Mouse (Mus musculus) lung, embryonic 15.5 days (tissue): ENCODE measurements around the gene Traf3ip2. TPM values are rescaled to one million over a fixed set of nuclear protein-coding genes. Genes with fewer than 3 reads are reported as not detected.

ENCODE experiments used
- ATAC-seq: fragments of 200-750 bp; cut with Nextera tagmentation; 2 replicates; pipeline ENCODE4 v1.8.0; 2017; ENCODE audit warnings: moderate number of reproducible peaks, borderline replicate concordance; ENCODE audit not compliant: low FRiP score, low TSS enrichment; ENCODE audit errors: extremely low read depth
- H3K27ac ChIP-seq: fragments of 300-500 bp; sonication (generic); 2 replicates; pipeline ENCODE4 v1.5.1; 2015; ENCODE audit warnings: moderate library complexity, mild to moderate bottlenecking, inconsistent platforms
- H3K27me3 ChIP-seq: fragments of 300-500 bp; sonication (generic); 2 replicates; pipeline ENCODE4 v1.6.1; 2015; ENCODE audit warnings: inconsistent platforms
- H3K36me3 ChIP-seq: fragments of 300-500 bp; sonication (generic); 2 replicates; pipeline ENCODE4 v1.6.1; 2015; ENCODE audit warnings: inconsistent platforms
- H3K4me1 ChIP-seq: fragments of 300-500 bp; sonication (generic); 2 replicates; pipeline ENCODE4 v1.6.1; 2015; ENCODE audit warnings: inconsistent platforms
- H3K4me2 ChIP-seq: fragments of 300-500 bp; sonication (generic); 2 replicates; pipeline ENCODE4 v1.6.1; 2015; ENCODE audit warnings: inconsistent platforms, mild to moderate bottlenecking, moderate library complexity
- H3K4me3 ChIP-seq: fragments of 300-500 bp; sonication (generic); 2 replicates; pipeline ENCODE4 v1.5.1; 2015; ENCODE audit warnings: mild to moderate bottlenecking, inconsistent platforms
- H3K9ac ChIP-seq: fragments of 300-500 bp; sonication (generic); 2 replicates; pipeline ENCODE4 v1.6.1; 2015; ENCODE audit warnings: inconsistent platforms
- H3K9me3 ChIP-seq: fragments of 300-500 bp; sonication (generic); 2 replicates; pipeline ENCODE4 v1.6.1; 2016; ENCODE audit warnings: inconsistent platforms
- WGBS: fragments of 180-500 bp; shearing (Covaris S2); methylation state at CpG from one replicate; pipeline ENCODE4 v1.1.7; 2015; 5-methylcytosine and 5-hydroxymethylcytosine counted together
- polyA plus RNA-seq: library from polyadenylated mRNA; unstranded; fragments of >200 nt; fragmentation: Nextera tagmentation; extraction: Ambion mirVana; gene quantifications from 2 replicates; pipeline ENCODE4 v1.2.1, GENCODE M21; 2015

The Traf3ip2 gene
- polyA plus RNA-seq, 1 experiment from 2014 or later = 33.5 TPM

- H3K9me3 ChIP-seq = no peaks in the 10 kb centered on the region
- no peak overlapping the region for H3K4me2 ChIP-seq
- H3K4me3 ChIP-seq = no peak overlapping the region
- peak overlapping the region; percentile 76; the same call in 1 of the 2 replicates for H3K27ac ChIP-seq
- WGBS = 68% methylated on average over 6 of the region's 6 CpGs
- H3K36me3 ChIP-seq = peaks cover 17% of the 10 kb centered on the region; the same call in 1 of the 2 replicates
- ATAC-seq = no peak
- no peak overlapping the region for H3K9ac ChIP-seq
- peaks cover 54% of the 10 kb centered on the region for H3K4me1 ChIP-seq
- no peaks in the 10 kb centered on the region for H3K27me3 ChIP-seq
These were observed 11.1 kb downstream of the Traf3ip2 start for GRCm38 (mm10) chr10:39623806-39624205.

DNA sequence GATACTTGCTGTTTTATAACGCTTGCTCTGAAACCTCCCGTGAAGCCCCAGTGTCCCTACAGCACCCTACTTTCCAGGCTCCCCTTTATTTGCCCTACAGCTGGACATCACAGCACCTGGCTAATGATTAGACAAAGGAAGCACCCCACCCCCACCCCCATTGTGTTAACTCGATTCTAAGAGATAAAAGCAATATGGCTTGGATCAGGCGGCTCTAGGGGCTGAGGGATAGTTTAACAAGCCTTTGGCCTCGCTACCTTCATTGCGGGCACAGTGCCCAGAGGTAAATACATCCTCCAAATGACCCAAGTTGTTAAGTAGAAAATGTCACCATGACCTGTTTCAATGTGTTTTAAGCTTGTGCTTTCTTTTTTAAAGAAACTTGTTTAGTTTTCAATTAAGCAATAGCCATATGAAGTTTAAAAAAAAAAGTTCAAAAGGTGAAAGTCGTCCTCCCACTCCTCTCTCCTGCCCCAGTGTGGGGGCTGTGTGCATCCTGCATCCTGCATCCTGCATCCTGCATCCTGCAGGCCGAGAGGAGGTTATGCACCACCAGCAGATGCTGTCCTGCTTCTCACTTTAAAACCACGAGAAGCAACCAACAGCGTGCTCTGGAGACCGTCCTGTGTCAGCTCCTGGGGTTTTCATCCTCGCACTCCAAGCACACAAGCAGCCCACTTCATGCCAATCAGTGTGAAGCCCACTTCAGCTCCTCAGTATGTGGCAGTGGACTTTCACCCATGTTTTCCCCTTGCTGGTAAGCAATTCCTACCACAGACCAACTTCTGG is 12.3 kb downstream of the Traf3ip2 start:
- Histone ChIP-seq H3K27me3 (no peaks in the 10 kb centered on the region), H3K27ac (peak overlapping the region; percentile 76), H3K9me3 (no peaks in the 10 kb centered on the region), H3K4me2 (peak overlapping the region; percentile 5), H3K4me1 (peaks cover 60% of the 10 kb centered on the region), H3K9ac (no peak overlapping the region), H3K36me3 (peaks cover 17% of the 10 kb centered on the region; the same call in 1 of the 2 replicates), H3K4me3 (no peak overlapping the region)
- no peak for ATAC-seq
- 32% methylated on average over 12 of the region's 12 CpGs for WGBS

- 51% methylated on average over 11 of the region's 11 CpGs for WGBS
- Histone ChIP-seq H3K27ac (peak overlapping the region; percentile 76), H3K4me1 (peaks cover 65% of the 10 kb centered on the region), H3K9ac (no peak overlapping the region), H3K4me2 (no peak overlapping the region), H3K27me3 (no peaks in the 10 kb centered on the region), H3K4me3 (no peak overlapping the region), H3K9me3 (no peaks in the 10 kb centered on the region), H3K36me3 (peaks cover 17% of the 10 kb centered on the region; the same call in 1 of the 2 replicates)
- ATAC-seq = no peak
These were observed 13.0 kb downstream of the Traf3ip2 start for GRCm38 (mm10) chr10:39625626-39626260.

GRCm38 (mm10) chr10:39626376-39626775 is 13.6 kb downstream of the Traf3ip2 start:
- ATAC-seq = no peak
- Histone ChIP-seq H3K27ac (peak overlapping the region; percentile 76), H3K27me3 (no peaks in the 10 kb centered on the region), H3K4me3 (no peak overlapping the region), H3K4me1 (peaks cover 72% of the 10 kb centered on the region), H3K36me3 (peaks cover 12% of the 10 kb centered on the region; the same call in 1 of the 2 replicates), H3K4me2 (no peak overlapping the region), H3K9me3 (no peaks in the 10 kb centered on the region), H3K9ac (no peak overlapping the region)
- 84% methylated on average over 12 of the region's 12 CpGs for WGBS

DNA sequence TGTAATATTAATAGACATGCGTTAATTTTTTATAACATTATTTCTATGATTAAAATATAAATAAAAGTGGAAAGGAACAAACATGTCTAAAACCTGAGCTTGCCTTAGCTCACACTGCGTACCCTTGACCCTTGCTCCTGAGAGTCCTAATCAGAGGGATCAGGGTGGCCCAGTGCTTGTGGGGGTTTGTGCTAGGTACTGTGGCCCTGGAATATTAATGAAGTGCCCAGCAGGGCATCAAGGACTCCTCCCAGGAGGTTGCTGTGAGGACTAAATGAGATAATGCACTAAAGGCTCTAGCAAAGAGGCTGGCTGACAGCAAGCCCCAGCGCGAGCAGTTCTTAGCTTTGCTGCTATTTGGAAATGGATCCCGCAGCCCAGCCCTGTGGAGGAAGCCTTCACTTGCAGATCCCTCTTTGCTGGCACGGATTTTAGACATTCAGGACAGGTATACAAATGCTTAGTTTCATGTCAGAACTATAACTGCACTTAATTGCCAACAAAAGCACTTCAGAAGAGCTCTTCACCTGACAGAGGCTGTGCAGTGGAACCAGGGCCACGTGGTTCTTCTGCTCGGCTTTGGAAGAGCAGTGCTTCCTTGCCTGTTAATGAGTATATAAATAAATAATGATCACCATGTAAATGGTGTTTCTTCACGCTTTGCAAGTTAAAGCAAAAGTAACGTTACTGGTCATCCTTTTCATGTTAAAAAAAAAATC is 16.2 kb downstream of the Traf3ip2 start:
- peaks cover 12% of the 10 kb centered on the region; the same call in 1 of the 2 replicates for H3K36me3 ChIP-seq
- peak overlapping the region; percentile 90 for H3K27ac ChIP-seq
- H3K4me2 ChIP-seq = no peak overlapping the region
- H3K9ac ChIP-seq = no peak overlapping the region
- H3K4me1 ChIP-seq = peaks cover 66% of the 10 kb centered on the region
- no peak overlapping the region for H3K4me3 ChIP-seq
- ATAC-seq = no peak
- H3K27me3 ChIP-seq = no peaks in the 10 kb centered on the region
- 29% methylated on average over 10 of the region's 10 CpGs for WGBS
- H3K9me3 ChIP-seq = no peaks in the 10 kb centered on the region

DNA sequence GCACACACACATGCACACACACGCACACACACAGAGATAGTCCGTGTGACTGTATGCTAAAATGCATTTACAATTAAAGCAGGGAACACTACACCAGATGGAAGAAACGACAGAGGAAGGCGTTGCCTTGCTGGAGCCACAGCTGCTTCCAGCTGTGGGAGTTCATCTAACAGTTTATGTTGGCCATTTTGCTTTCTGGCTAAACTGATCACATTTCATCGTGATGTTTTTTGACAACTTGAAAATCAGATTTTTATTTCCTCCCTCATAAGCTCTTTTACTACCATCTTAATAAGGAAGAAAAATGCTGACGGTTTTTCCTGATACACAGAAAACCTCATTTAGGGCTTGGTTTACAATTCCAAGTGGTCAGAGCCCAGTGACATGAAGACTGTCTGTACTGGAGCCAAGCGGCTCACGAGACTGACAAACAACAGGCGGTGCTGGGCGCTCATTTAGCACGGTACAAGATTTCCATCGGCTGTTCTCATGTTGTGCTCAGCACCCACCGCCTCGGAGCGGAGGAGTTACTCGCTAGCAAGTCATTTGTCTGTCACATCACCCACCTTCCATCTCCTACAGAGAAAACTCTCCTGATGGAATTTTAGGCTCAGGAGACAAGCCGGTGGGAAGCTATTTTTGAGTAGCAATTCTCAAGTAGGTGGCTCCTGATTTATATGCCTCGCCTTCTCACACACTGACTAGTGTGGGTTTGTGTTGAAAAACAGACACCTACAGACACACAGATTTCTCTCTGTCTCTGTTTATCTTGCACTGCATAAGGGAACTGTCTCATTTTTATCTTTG is 17.2 kb downstream of the Traf3ip2 start:
- 32% methylated on average over 18 of the region's 18 CpGs for WGBS
- H3K27me3 ChIP-seq = no peaks in the 10 kb centered on the region
- peak overlapping the region; percentile 32; the same call in 1 of the 2 replicates for H3K4me2 ChIP-seq
- peak overlapping the region; percentile 90 for H3K27ac ChIP-seq
- H3K9ac ChIP-seq = no peak overlapping the region
- peaks cover 20% of the 10 kb centered on the region; the same call in 1 of the 2 replicates for H3K36me3 ChIP-seq
- ATAC-seq = peak; percentile 93
- no peak overlapping the region for H3K4me3 ChIP-seq
- H3K4me1 ChIP-seq = peaks cover 56% of the 10 kb centered on the region
- no peaks in the 10 kb centered on the region for H3K9me3 ChIP-seq

DNA sequence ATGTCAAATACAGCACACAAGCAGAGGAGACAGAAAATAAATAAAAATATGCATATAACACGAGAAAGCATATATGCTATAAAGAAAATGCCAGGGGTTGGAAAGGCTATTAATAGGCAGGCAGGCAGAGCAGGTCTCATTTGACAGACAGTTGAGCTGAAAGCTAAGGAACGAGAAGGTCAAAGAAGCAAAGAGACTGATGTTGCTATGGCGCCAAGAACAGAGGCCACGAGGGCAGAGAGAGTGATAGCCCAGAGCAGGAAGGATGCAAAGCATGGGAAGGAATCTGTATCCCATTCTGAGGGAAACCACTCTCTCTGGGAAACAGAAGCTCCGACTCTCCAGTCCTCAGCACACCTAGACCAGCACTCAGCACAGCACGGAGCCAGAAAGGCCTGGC is 18.1 kb downstream of the Traf3ip2 start:
- WGBS = 39% methylated on average over 6 of the region's 6 CpGs

GRCm38 (mm10) chr10:39631627-39632026 is 18.9 kb downstream of the Traf3ip2 start:
- no peaks in the 10 kb centered on the region for H3K27me3 ChIP-seq
- peaks cover 15% of the 10 kb centered on the region; the same call in 1 of the 2 replicates for H3K36me3 ChIP-seq
- WGBS = 78% methylated on average over 14 of the region's 14 CpGs
- no peak for ATAC-seq
- peaks cover 40% of the 10 kb centered on the region for H3K4me1 ChIP-seq
- peak overlapping the region; percentile 90 for H3K27ac ChIP-seq
- H3K4me3 ChIP-seq = no peak overlapping the region
- H3K9ac ChIP-seq = no peak overlapping the region
- H3K9me3 ChIP-seq = no peaks in the 10 kb centered on the region
- H3K4me2 ChIP-seq = no peak overlapping the region

More for the DNA sequence above, 18.1 kb downstream of the Traf3ip2 start:
- Histone ChIP-seq H3K4me1 (peaks cover 48% of the 10 kb centered on the region), H3K27me3 (no peaks in the 10 kb centered on the region), H3K4me3 (no peak overlapping the region), H3K36me3 (peaks cover 22% of the 10 kb centered on the region; the same call in 1 of the 2 replicates), H3K9ac (no peak overlapping the region), H3K9me3 (no peaks in the 10 kb centered on the region), H3K27ac (peak overlapping the region; percentile 90), H3K4me2 (no peak overlapping the region; the same call in 1 of the 2 replicates)
- no peak for ATAC-seq

- no peak for ATAC-seq
- Histone ChIP-seq H3K36me3 (peaks cover 19% of the 10 kb centered on the region), H3K4me3 (no peak overlapping the region), H3K4me1 (peaks cover 26% of the 10 kb centered on the region), H3K9me3 (no peaks in the 10 kb centered on the region), H3K27me3 (no peaks in the 10 kb centered on the region), H3K27ac (no peak overlapping the region), H3K4me2 (no peak overlapping the region), H3K9ac (no peak overlapping the region)
- WGBS = 74% methylated on average over 6 of the region's 6 CpGs
These were observed 20.6 kb downstream of the Traf3ip2 start for GRCm38 (mm10) chr10:39633379-39633778.

DNA sequence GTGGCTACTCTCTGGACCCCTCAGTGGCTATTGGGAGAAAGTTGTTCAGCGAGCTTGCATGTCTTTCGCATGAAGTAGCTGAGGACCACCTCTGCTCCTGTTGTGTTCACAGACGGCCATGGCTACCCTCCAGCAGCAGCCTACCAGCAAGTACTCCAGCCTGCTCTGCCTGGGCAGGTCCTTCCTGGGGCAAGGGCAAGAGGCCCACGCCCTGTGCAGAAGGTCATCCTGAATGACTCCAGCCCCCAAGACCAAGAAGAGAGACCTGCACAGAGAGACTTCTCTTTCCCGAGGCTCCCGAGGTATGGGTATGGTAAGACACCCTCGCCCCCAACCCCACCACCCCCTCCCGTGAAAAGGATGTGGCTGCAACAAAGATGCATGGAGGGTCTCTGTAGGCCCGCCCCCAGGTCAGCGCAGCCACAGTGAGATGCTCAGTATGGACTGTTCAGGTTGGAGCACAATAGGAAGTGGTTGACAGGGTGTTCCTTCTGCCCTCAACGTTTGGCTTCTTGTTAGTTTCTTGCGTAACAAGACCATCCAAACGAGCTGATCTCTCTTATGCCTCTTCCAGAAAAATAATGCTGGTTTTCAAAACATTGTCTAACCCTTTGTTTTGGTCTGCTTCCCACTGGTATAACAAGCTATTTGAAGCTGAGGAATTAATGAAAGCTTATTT is 21.8 kb downstream of the Traf3ip2 start:
- 80% methylated on average over 13 of the region's 13 CpGs for WGBS
- Histone ChIP-seq H3K4me1 (peaks cover 26% of the 10 kb centered on the region), H3K4me2 (no peak overlapping the region), H3K27me3 (no peaks in the 10 kb centered on the region), H3K36me3 (peaks cover 19% of the 10 kb centered on the region), H3K4me3 (no peak overlapping the region), H3K9ac (no peak overlapping the region), H3K27ac (no peak overlapping the region), H3K9me3 (no peaks in the 10 kb centered on the region)
- no peak for ATAC-seq
